Mouse (Mus musculus): ENCODE data around the gene Unkl. TPM values are rescaled to one million over a fixed set of nuclear protein-coding genes. Genes with fewer than 3 reads are reported as not detected.

The Unkl gene
- polyA plus RNA-seq, 1 experiment = 42.1 TPM

GRCm38 (mm10) chr17:25252643-25253042 lies 64.4 kb downstream of the Unkl start:
- DNase-seq (ENCODE audit: extremely low spot score in 1 of 2, low spot score in 1 of 2) = no peak

- peak in 1 of 2 experiments; percentile 41 for DNase-seq (ENCODE audit: extremely low spot score in 1 of 2, low spot score in 1 of 2)
Observed at GRCm38 (mm10) chr17:25253760-25254159, 65.6 kb downstream of the Unkl start.

GRCm38 (mm10) chr17:25255110-25255509 lies 66.9 kb downstream of the Unkl start:
- DNase-seq (ENCODE audit: extremely low spot score in 1 of 2, low spot score in 1 of 2) = no peak

- DNase-seq (ENCODE audit: extremely low spot score in 1 of 2, low spot score in 1 of 2) = no peak
Observed at GRCm38 (mm10) chr17:25256140-25256754, 68.0 kb downstream of the Unkl start, which contains the start of gene Baiap3. Baiap3 (minus strand) TSS chr17:25256364.

- DNase-seq (ENCODE audit: extremely low spot score in 1 of 2, low spot score in 1 of 2) = no peak
Observed at GRCm38 (mm10) chr17:25257804-25258261, 69.6 kb downstream of the Unkl start.

- peak in 1 of 2 experiments; percentile 45 for DNase-seq (ENCODE audit: extremely low spot score in 1 of 2, low spot score in 1 of 2)
Observed at GRCm38 (mm10) chr17:25264453-25264852, 76.3 kb downstream of the Unkl start.

- no peak for DNase-seq (ENCODE audit: extremely low spot score in 1 of 2, low spot score in 1 of 2)
Observed at GRCm38 (mm10) chr17:25270795-25271335, 82.7 kb downstream of the Unkl start.

- DNase-seq (ENCODE audit: extremely low spot score in 1 of 2, low spot score in 1 of 2) = no peak
Observed at GRCm38 (mm10) chr17:25272326-25272725, 84.1 kb downstream of the Unkl start.

GRCm38 (mm10) chr17:25272951-25273705 lies 84.9 kb downstream of the Unkl start:
- peak in 1 of 2 experiments; percentile 89 for DNase-seq (ENCODE audit: extremely low spot score in 1 of 2, low spot score in 1 of 2)

- peak; percentile 88 to 99 for DNase-seq (ENCODE audit: extremely low spot score in 1 of 2, low spot score in 1 of 2)
Observed at GRCm38 (mm10) chr17:25273706-25274501, 85.7 kb downstream of the Unkl start.

- no peak for DNase-seq (ENCODE audit: extremely low spot score in 1 of 2, low spot score in 1 of 2)
Observed at GRCm38 (mm10) chr17:25274571-25275346, 86.6 kb downstream of the Unkl start, which contains the start of gene Ube2i. Ube2i (minus strand) TSS chr17:25274622.

GRCm38 (mm10) chr17:25275833-25276232 lies 87.6 kb downstream of the Unkl start:
- no peak for DNase-seq (ENCODE audit: extremely low spot score in 1 of 2, low spot score in 1 of 2)

- DNase-seq (ENCODE audit: extremely low spot score in 1 of 2, low spot score in 1 of 2) = no peak
Observed at GRCm38 (mm10) chr17:25282133-25282532, 93.9 kb downstream of the Unkl start.

Other genes with a start within 250 kb of the Unkl start
- gene Jpt2, start 227.7 kb upstream of the Unkl start, polyA plus RNA-seq (2012; rRNA removed) = 4.6 and 6.3 TPM in 2 replicates
- gene Cramp1l, start 172.6 kb upstream of the Unkl start, polyA plus RNA-seq (2012; rRNA removed) = 21.5 and 22.2 TPM in 2 replicates
- gene Ift140, start 172.3 kb upstream of the Unkl start, polyA plus RNA-seq (2012; rRNA removed) = 19.0 and 23.6 TPM in 2 replicates
- gene Tmem204, start 104.8 kb upstream of the Unkl start, polyA plus RNA-seq (2012; rRNA removed) = 16.2 and 16.3 TPM in 2 replicates
- gene Telo2, start 72.4 kb upstream of the Unkl start, polyA plus RNA-seq (2012; rRNA removed) = 19.0 and 27.2 TPM in 2 replicates
- gene Ptx4, start 67.6 kb upstream of the Unkl start, polyA plus RNA-seq (2012; rRNA removed) = 0.08 and 0.16 TPM in 2 replicates
- 45.6 and 51.4 TPM in 2 replicates for gene Clcn7, start 55.0 kb upstream of the Unkl start, polyA plus RNA-seq (2012; rRNA removed)
- gene Ccdc154, start 25.9 kb upstream of the Unkl start, polyA plus RNA-seq (2012; rRNA removed) = 0.04 TPM in 1 of 2 replicates, not detected in the other
- gene Gm38655, start 12.9 kb upstream of the Unkl start, polyA plus RNA-seq (2012; rRNA removed) = not detected in 2 replicates
- 21.9 and 23.4 TPM in 2 replicates for gene BC003965, start 3.8 kb upstream of the Unkl start, polyA plus RNA-seq (2012; rRNA removed)
- gene Gnptg, start 51.7 kb downstream of the Unkl start, polyA plus RNA-seq (2012; rRNA removed) = 126 and 128 TPM in 2 replicates
- 33.9 and 41.4 TPM in 2 replicates for gene Tsr3, start 51.8 kb downstream of the Unkl start, polyA plus RNA-seq (2012; rRNA removed)
- 12.5 and 18.6 TPM in 2 replicates for gene Baiap3, start 68.0 kb downstream of the Unkl start, polyA plus RNA-seq (2012; rRNA removed)
- 265 and 295 TPM in 2 replicates for gene Ube2i, start 86.2 kb downstream of the Unkl start, polyA plus RNA-seq (2012; rRNA removed)
- gene Prss34, start 110.0 kb downstream of the Unkl start, polyA plus RNA-seq (2012; rRNA removed) = not detected in 2 replicates
- gene Prss28, start 120.2 kb downstream of the Unkl start, polyA plus RNA-seq (2012; rRNA removed) = not detected in 2 replicates
- not detected in 2 replicates for gene Prss29, start 130.3 kb downstream of the Unkl start, polyA plus RNA-seq (2012; rRNA removed)
- not detected in 2 replicates for gene Tpsab1, start 157.2 kb downstream of the Unkl start, polyA plus RNA-seq (2012; rRNA removed)
- not detected in 2 replicates for gene Tpsb2, start 177.9 kb downstream of the Unkl start, polyA plus RNA-seq (2012; rRNA removed)
- not detected in 2 replicates for gene Tpsg1, start 180.9 kb downstream of the Unkl start, polyA plus RNA-seq (2012; rRNA removed)
- gene Cacna1h, start 245.4 kb downstream of the Unkl start, polyA plus RNA-seq (2012; rRNA removed) = 72.9 and 77.0 TPM in 2 replicates